Mouse (Mus musculus) right cerebral cortex, postnatal 4 days (tissue): ENCODE measurements around the gene Akr7a5.

Experiments
- DNase-seq: peaks from one replicate; pipeline ENCODE4 v3.0.0-alpha.2; 2022

Akr7a5 gene

GRCm38 (mm10) chr4:139310171-139310898 is at the start of gene Akr7a5, which contains the start of gene Pqlc2:
TSS of gene Akr7a5 (plus strand) at chr4:139310744.
TSS of gene Pqlc2 (minus strand) at chr4:139310708.
- DNase-seq, result peak; percentile 99

- DNase-seq, result no peak
These were observed 47.6 kb upstream of the Akr7a5 start for GRCm38 (mm10) chr4:139262981-139263380.

- DNase-seq, result no peak
These were observed 44.6 kb upstream of the Akr7a5 start for GRCm38 (mm10) chr4:139265783-139266499.

DNA sequence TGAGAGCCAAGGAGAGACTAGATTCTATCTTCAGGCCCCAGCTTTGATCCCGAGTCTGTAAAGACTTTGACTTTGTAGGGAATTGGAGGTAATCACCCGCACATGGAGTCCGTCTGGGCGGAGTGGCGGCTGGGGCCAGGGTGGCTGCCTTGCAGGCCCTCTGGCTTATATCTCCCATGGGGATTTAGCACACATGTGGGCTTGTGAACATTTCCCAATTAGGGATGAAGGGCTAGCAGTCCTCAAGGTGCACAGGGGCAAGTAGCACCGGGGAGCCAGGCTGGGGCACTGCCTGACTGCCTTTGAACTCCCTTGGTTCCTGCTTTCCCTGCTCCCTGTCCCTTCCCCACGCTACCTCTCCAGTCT is 44.1 kb upstream of the Akr7a5 start:
- DNase-seq, result no peak

GRCm38 (mm10) chr4:139267335-139267734 is 43.2 kb upstream of the Akr7a5 start:
- no peak for DNase-seq

GRCm38 (mm10) chr4:139268242-139268641 is 42.3 kb upstream of the Akr7a5 start:
- no peak for DNase-seq

- no peak for DNase-seq
These were observed 40.4 kb upstream of the Akr7a5 start for GRCm38 (mm10) chr4:139270168-139270567.

GRCm38 (mm10) chr4:139271562-139271961 is 39.0 kb upstream of the Akr7a5 start:
- no peak for DNase-seq

GRCm38 (mm10) chr4:139272951-139273680 is 37.4 kb upstream of the Akr7a5 start:
- DNase-seq, result no peak

DNA sequence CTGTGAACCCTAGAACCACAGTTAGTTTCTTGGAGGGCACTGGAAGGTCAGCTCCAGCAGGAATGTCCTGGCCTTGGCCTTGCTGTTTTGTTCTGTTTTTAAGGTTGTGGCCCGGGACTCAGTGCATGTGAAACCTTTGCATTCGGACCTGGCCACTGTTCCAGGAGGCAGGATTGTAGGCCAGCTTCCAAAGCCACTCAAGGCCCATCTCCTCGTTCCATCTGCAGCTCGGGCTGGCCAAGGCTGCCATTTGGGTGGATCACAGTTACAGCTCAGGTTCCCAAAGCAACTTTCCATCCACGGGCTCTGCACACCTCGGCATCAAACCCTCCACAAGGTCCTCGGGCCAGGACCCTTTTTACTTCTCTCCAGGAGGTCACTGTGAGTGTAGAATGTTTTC is 36.0 kb upstream of the Akr7a5 start:
- no peak for DNase-seq

DNA sequence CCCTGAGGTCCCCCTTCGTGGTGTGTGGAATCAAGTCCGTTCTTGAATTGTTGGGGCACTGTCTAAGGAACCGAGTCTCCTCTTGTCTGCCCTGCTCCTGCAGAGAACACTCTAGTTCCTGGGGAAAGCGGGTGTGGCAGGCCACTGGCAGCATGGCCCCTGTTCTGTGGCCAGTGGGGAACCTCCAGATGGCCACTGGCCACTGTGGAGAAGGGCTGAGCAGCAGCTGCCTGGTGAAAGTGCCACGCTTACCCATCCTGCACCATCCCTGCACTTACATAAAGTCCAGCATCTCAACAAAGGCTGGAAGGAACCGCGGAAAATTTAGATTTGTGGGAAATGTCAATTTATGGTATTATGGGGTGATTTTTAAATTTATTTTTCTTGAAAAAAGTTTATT is 34.1 kb upstream of the Akr7a5 start:
- DNase-seq, result no peak

DNA sequence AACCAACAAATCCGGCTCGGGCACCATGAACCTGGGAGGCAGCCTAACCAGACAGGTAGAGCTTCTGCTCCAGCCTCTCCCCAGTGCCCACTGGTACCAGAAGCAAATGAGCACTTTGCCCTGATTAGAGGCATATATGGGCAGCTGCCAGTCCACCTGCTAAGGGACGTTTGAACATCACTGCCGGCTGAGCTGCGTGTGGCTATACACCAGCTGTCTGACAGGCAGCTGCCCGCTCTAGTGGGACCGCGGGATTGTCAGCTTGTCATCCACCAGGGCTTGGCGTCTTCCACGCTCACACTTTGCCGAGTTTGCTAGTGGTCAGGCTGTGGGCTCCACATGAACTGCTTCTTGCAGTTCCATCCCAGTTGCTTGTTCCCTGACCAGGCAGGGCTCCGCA is 30.0 kb upstream of the Akr7a5 start:
- DNase-seq, result no peak

DNA sequence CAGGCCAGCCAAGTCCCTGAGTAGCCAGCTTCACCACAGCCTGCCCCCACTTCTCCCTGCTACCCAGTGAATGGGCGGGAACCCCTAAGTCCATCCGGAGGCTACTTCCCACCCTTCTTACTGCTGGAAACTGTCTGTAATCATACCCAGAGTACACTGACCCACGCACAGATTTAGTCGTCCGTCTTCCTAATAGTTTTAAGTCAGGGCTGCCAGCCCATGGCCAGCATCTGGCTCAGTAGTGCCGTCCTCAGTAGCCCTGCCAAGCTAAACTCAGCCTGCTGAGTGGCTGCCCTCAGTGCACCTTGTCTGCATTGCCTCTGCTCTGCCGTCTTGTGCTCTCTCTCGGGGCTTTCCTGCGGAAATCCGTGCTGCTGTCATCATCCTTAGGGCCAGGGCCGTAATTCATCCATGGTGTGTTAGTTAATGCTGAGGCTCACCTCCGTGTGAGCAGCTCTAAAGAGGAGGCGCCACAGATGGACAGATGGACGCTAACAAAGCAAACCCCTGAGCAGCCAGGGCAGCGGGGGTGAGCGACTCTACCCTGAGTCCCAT is 28.7 kb upstream of the Akr7a5 start:
- DNase-seq, result no peak

DNA sequence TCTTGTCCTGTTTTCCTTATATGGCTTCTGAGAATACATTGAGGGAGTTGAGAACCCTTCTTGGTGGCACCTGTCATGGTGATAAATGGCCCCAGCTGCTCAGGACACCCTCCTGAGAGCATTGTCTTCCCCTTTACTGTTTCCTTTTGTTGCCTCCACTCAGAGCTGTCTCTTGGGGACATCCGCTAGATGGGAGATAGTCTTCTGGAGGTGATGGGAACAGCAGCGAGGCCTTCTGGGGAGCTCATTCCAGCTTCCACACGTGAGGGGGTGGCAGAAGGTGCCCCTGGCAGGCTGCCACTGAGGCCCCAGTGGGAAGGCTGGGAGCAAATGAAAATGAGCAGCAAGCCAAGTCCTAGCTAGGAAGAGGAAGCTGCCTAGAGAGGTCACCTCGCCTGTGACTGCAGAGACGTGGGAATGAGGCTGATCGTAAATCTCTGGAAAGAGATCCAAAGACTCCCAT is 27.6 kb upstream of the Akr7a5 start:
- no peak for DNase-seq

GRCm38 (mm10) chr4:139284877-139285276 is 25.7 kb upstream of the Akr7a5 start:
- DNase-seq, result no peak

- no peak for DNase-seq
These were observed 24.3 kb upstream of the Akr7a5 start for GRCm38 (mm10) chr4:139286234-139286633.

DNA sequence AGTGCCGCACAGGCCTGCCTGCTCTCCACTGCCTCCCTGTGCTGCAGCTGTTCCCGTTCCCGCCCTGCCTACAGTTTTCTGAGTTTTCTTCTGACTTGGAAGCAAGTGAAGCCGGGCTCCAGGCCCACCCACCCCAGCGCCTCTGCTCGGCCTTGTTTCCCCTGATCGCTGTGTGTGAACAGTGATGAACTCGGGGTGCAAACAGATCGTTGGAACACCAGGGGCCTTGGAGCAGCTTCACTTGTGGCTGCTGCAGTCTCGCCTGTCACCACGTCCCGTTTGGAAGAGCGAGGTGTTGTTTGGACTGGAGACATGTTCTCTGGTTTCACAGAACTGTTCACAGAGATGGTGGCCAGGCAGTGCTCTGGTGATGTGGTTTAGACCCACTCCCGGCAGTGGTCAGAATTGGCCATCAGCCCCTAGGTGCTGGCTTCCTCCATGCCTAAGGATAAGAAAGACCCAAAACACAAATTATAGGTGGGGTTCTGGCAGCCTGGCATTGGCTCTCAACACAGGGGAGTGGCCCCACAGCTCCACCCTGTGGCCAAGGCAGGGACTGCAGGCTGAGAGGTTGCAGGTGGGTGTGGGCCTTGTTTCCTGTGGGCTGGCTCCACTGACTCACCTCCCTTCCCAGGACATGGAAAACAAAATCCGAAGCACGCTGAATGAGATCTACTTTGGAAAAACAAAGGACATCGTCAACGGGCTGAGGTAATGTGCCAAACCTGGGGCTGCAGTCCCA is 23.3 kb upstream of the Akr7a5 start:
- peak; percentile 78 for DNase-seq

- peak; percentile 28 for DNase-seq
These were observed 21.5 kb upstream of the Akr7a5 start for GRCm38 (mm10) chr4:139289017-139289416.

DNA sequence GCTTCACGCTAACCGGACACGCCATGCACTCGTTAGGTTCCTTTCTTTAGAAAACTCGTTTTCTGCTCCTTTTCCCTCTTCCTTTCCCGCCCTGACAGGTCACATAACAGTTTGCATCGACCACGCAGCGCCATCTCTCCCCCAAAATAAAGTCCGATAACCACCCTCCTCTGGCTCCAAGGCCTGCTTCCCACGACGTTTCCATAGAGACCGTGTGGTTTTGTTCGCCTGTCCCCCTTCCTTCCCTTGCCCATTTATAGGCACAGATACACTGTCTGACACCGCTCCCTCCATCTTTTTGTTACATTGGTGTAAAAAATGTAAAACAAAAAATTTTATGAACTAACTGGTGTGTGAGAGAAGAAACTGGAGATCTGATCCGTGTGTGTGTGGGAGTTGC is 19.4 kb upstream of the Akr7a5 start:
- DNase-seq, result no peak

- no peak for DNase-seq
These were observed 18.5 kb upstream of the Akr7a5 start for GRCm38 (mm10) chr4:139292038-139292437.

DNA sequence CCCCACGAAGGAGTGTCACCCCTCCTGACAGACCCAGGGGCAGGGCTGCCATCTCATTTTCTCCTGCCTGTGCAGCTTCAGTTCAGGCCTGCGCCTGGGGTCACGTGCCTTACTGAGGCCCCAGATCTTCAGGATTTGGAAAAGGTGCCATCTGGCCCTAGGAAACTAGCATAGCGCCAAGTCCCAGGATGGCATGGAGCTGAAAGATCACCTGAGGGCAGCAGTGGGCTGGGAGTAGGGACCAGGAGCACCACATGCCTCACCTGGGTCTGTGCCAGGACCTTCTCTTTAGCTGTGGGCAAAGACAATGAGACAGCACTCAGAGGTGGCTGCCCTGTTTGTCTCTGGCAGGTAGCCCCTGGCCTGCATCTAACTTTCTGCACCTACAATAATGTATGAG is 13.0 kb upstream of the Akr7a5 start:
- peak; percentile 35 for DNase-seq

GRCm38 (mm10) chr4:139298671-139299366 is 11.7 kb upstream of the Akr7a5 start:
- no peak for DNase-seq
